Mouse (Mus musculus) kidney, adult 2 months (tissue): ENCODE data around the gene Zfp658. TPM values are rescaled to one million over a fixed set of nuclear protein-coding genes. Genes with fewer than 3 reads are reported as not detected.

ENCODE experiments used
- DNase-seq: peaks from one replicate; pipeline ENCODE4 v3.0.0; 2021
- H3K27ac ChIP-seq: fragments of 200-500 bp; 2 replicates; pipeline ENCODE4 v1.5.1; 2012; ENCODE audit warnings: low read depth, low read length, control low read depth, inconsistent platforms; ENCODE audit not compliant: insufficient read depth
- H3K27me3 ChIP-seq: fragments of 200-500 bp; replicated peaks from 2 replicates; pipeline ENCODE4 v1.6.1; 2012; ENCODE audit warnings: mild to moderate bottlenecking, moderate library complexity, low read length, inconsistent platforms; ENCODE audit not compliant: control insufficient read depth, insufficient read depth
- H3K36me3 ChIP-seq: fragments of 200-500 bp; 2 replicates; pipeline ENCODE4 v1.6.1; 2012; ENCODE audit warnings: mild to moderate bottlenecking, moderate library complexity, low read length, inconsistent platforms; ENCODE audit not compliant: control insufficient read depth, insufficient read depth
- H3K4me1 ChIP-seq: fragments of 200-500 bp; 2 replicates; pipeline ENCODE4 v1.6.1; 2011; ENCODE audit warnings: low read length; ENCODE audit not compliant: control insufficient read depth, insufficient read depth
- H3K4me3 ChIP-seq: fragments of 200-500 bp; 2 replicates; pipeline ENCODE4 v1.5.1; 2011; ENCODE audit warnings: mild to moderate bottlenecking, low read depth, low read length, control low read depth; ENCODE audit not compliant: insufficient read depth
- CTCF ChIP-seq: fragments of 200-500 bp; conservative IDR thresholded peaks from 2 replicates; pipeline ENCODE4 v1.5.1; 2011; ENCODE audit warnings: low read depth, mild to moderate bottlenecking, control low read depth, low read length, moderate library complexity, mixed read lengths; ENCODE audit not compliant: insufficient read depth, insufficient read length
- POLR2A ChIP-seq: fragments of 200-500 bp; IDR thresholded peaks from one replicate; pipeline ENCODE4 v1.6.1; 2011; ENCODE audit warnings: low read depth, low read length, control low read depth
- WGBS: fragments of 180-500 bp; shearing (Covaris S2); methylation state at CpG from one replicate; pipeline ENCODE4 v1.1.7; 2018; 5-methylcytosine and 5-hydroxymethylcytosine counted together
- polyA plus RNA-seq: library from polyadenylated mRNA; depleted of rRNA; stranded (reverse); fragments of >200 nt; gene quantifications from 2 replicates; pipeline ENCODE4 v1.2.3, GENCODE M21; 2012; rRNA removed

Zfp658 gene
- polyA plus RNA-seq, 1 experiment = 1.1 TPM

GRCm38 (mm10) chr7:43613816-43614551 lies 51.9 kb downstream of the Zfp658 start:
- H3K27ac ChIP-seq = no peak overlapping the region
- no peaks in the 10 kb centered on the region for H3K36me3 ChIP-seq
- WGBS = 91% methylated on average over 14 of the region's 14 CpGs
- no peaks in the 10 kb centered on the region for H3K4me1 ChIP-seq
- TF ChIP-seq CTCF = no peak
- TF ChIP-seq POLR2A = no peak
- H3K27me3 ChIP-seq = no peaks in the 10 kb centered on the region
- H3K4me3 ChIP-seq = no peak overlapping the region
- DNase-seq = no peak

DNA sequence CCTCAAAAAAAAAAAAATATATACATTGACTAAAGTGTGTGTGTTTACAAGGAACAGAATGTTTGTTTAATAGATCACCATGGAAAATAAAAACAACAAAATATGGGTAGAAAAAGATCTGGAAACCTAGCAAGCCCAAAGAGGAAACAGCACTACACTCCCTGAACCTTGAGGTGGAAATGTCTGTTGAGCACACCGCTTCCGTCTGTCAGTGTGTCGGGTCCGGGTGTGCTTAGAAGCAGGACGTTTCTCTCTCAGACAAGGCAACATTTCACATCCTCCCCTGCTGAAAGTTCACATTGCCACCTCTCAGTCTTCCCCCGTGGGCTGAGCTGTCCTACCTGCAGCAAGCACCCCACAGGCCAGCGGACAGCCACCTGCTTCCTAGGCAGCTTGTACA lies 60.9 kb downstream of the Zfp658 start:
- DNase-seq = no peak
- Histone ChIP-seq H3K27me3 (no peaks in the 10 kb centered on the region), H3K27ac (no peak overlapping the region), H3K4me3 (no peak overlapping the region), H3K36me3 (no peaks in the 10 kb centered on the region), H3K4me1 (no peaks in the 10 kb centered on the region)
- TF ChIP-seq CTCF = no peak
- no peak for TF ChIP-seq POLR2A
- WGBS = 73% methylated on average over 7 of the region's 7 CpGs

GRCm38 (mm10) chr7:43623819-43624218 lies 61.8 kb downstream of the Zfp658 start:
- Histone ChIP-seq H3K4me1 (no peaks in the 10 kb centered on the region), H3K4me3 (no peak overlapping the region), H3K27ac (no peak overlapping the region), H3K36me3 (no peaks in the 10 kb centered on the region), H3K27me3 (no peaks in the 10 kb centered on the region)
- 14% methylated on average over 10 of the region's 10 CpGs for WGBS
- DNase-seq = no peak
- TF ChIP-seq POLR2A (no peak), CTCF (no peak)

Other genes with a start within 250 kb of the Zfp658 start
- 3.7 and 4.6 TPM in 2 replicates for gene Zfp715, start 249.0 kb upstream of the Zfp658 start, polyA plus RNA-seq
- gene Siglecf, start 210.9 kb upstream of the Zfp658 start, polyA plus RNA-seq = 0.04 and 0.13 TPM in 2 replicates
- 1.4 and 7.7 TPM in 2 replicates for gene Siglecg, start 154.1 kb upstream of the Zfp658 start, polyA plus RNA-seq
- not detected in 2 replicates for gene Lim2, start 134.6 kb upstream of the Zfp658 start, polyA plus RNA-seq
- 2.0 and 8.4 TPM in 2 replicates for gene Nkg7, start 125.2 kb upstream of the Zfp658 start, polyA plus RNA-seq
- gene Cldnd2, start 121.5 kb upstream of the Zfp658 start, polyA plus RNA-seq = 0.33 TPM in 1 of 2 replicates, not detected in the other
- 477 and 614 TPM in 2 replicates for gene Etfb, start 118.2 kb upstream of the Zfp658 start, polyA plus RNA-seq
- 1.8 and 3.6 TPM in 2 replicates for gene Gm45233, start 118.1 kb upstream of the Zfp658 start, polyA plus RNA-seq
- gene Vsig10l, start 99.1 kb upstream of the Zfp658 start, polyA plus RNA-seq = 5.9 and 6.7 TPM in 2 replicates
- gene Iglon5, start 72.2 kb upstream of the Zfp658 start, polyA plus RNA-seq = 1.0 and 1.1 TPM in 2 replicates
- not detected in 2 replicates for gene 4931406B18Rik, start 56.3 kb upstream of the Zfp658 start, polyA plus RNA-seq
- gene Cd33, start 17.8 kb upstream of the Zfp658 start, polyA plus RNA-seq = 2.4 and 3.9 TPM in 2 replicates
- 2.1 and 2.6 TPM in 2 replicates for gene Zfp719, start 17.4 kb downstream of the Zfp658 start, polyA plus RNA-seq
- not detected in 2 replicates for gene Zfp819, start 44.9 kb downstream of the Zfp658 start, polyA plus RNA-seq
- gene Ceacam18, start 72.5 kb downstream of the Zfp658 start, polyA plus RNA-seq = not detected in 2 replicates
- gene Siglece, start 97.9 kb downstream of the Zfp658 start, polyA plus RNA-seq = 2.8 and 3.8 TPM in 2 replicates
- gene Ctu1, start 109.8 kb downstream of the Zfp658 start, polyA plus RNA-seq = 6.1 and 7.0 TPM in 2 replicates
- gene Klk14, start 128.2 kb downstream of the Zfp658 start, polyA plus RNA-seq = 0.11 TPM in 1 of 2 replicates, not detected in the other
- 0.04 TPM in 1 of 2 replicates, not detected in the other for gene Klk13, start 150.3 kb downstream of the Zfp658 start, polyA plus RNA-seq
- not detected in 2 replicates for gene Klk12, start 206.6 kb downstream of the Zfp658 start, polyA plus RNA-seq
- gene Klk11, start 212.3 kb downstream of the Zfp658 start, polyA plus RNA-seq = 0.18 TPM in 1 of 2 replicates, not detected in the other
- gene Klk10, start 218.8 kb downstream of the Zfp658 start, polyA plus RNA-seq = 0.41 and 0.52 TPM in 2 replicates
- not detected in 2 replicates for gene Klk9, start 229.6 kb downstream of the Zfp658 start, polyA plus RNA-seq
- 4.2 and 5.9 TPM in 2 replicates for gene Klk8, start 235.3 kb downstream of the Zfp658 start, polyA plus RNA-seq
- not detected in 2 replicates for gene Klk7, start 249.0 kb downstream of the Zfp658 start, polyA plus RNA-seq